Mouse (Mus musculus) urinary bladder, postnatal 4 days (tissue): ENCODE data around the gene Gm3250.
"Not testable (repeated sequence)": the region's sequence is repeated elsewhere in the genome, so short reads cannot be mapped to it uniquely, and the experiment has no call there.

Experiments
- DNase-seq, 2 experiments: peaks; one replicate each; pipeline ENCODE4 v3.0.0; 2021 to 2022; ENCODE audit warnings: low spot score in 2 of 2

Gm3250 gene

DNA sequence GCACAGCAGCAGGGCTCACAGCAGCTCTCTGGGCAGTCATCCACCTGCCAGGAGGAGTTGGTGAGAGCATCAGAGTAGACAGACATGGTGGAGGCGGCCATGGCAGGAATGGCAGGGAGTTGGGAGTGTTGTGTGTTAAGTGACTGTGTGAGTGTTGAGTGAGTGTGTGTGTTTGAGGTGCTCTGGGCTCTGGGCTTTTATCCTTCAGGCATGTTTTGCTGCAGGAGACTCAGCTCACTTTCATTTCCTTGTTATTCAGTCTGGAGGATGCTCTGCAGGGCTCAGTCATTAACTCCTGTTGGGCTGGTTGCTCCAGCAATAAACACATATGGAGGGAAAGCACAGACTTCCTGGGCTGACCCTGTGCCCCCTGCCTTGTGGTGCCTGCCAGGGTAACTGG is at the start of gene Gm3250:
Gene Gm3250, minus strand, starts transcription at position 101 of the 400 bp plus-strand sequence.
- DNase-seq = not testable (repeated sequence)

- DNase-seq = no peak
Observed at GRCm38 (mm10) chr10:77826951-77827350, 44.6 kb upstream of the Gm3250 start, which contains the start of gene Krtap10-4. Gene Krtap10-4 (minus strand): TSS chr10:77827095.

DNA sequence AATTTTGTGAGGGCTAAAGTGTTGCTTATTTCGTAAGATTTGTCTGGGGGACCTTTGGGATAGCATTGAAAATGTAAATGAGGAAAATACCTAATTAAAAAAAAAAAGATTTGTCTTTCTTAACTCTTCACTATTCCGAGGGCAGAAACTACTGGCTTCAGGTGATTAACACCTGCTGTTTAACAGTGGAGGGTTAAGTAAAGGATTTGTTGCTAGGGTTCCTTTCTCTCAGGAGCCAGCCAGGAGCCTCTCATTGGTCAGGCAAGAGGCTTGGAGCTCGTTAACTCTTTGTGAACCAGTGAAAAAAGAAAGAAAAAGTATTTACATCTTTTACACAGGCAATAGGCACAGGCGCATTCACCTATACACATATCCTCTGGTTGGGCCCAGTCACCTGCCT is 36.9 kb upstream of the Gm3250 start:
- no peak for DNase-seq

DNA sequence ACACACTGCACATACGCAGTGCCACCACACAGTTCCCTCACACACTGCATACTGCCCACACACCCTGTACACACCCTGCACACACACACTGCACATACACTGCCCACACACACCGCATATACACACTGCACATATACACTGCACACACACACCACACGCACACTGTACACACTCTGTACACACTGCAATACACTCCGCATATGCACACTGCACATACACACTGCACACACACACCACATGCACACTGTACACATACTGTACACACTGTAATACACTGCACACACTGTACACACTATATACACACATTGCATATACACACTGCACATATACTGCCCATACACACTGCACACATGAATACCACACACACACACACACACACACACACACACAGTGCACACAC is 36.2 kb upstream of the Gm3250 start:
- DNase-seq = no peak

DNA sequence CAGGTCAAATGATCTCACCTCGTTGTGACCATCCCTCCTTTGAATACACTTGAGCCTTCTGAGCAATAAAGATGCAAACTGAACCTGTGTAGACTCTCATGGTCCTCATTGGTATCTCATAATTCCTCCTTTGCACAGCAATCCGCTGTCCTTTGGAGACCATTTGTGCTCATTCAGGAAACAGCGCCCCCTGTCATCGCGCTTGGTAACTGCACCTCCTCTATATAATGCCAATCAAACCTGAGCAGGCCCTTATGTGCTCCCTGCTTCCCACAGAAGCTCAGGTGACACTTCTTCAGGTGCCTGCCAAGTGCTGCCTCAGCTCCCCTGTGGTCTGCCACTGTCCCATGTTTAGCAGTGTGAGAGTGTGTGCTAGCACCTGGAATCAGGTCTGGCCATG is 33.2 kb upstream of the Gm3250 start:
- no peak for DNase-seq

DNA sequence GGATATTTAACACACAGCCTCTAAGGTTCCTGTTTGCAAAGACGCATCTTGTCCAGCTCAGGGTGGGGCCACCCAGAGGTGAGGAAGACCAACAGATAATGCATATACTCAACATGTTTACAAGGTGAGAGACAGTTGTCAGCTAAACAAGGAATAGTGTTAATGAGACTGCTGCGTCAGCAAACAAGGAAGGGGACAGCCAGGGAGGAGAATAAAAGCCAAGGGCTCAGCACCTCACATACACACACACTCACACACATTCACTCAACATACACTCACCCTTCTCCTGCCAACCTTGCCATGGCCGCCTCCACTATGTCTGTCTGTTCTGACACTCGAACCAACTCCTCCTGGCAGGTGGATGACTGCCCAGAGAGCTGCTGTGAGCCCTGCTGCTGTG is 32.0 kb upstream of the Gm3250 start, which contains the start of gene Gm2696:
Gene Gm2696, plus strand, starts transcription at position 301 of the 400 bp plus-strand sequence.
- DNase-seq = no peak

DNA sequence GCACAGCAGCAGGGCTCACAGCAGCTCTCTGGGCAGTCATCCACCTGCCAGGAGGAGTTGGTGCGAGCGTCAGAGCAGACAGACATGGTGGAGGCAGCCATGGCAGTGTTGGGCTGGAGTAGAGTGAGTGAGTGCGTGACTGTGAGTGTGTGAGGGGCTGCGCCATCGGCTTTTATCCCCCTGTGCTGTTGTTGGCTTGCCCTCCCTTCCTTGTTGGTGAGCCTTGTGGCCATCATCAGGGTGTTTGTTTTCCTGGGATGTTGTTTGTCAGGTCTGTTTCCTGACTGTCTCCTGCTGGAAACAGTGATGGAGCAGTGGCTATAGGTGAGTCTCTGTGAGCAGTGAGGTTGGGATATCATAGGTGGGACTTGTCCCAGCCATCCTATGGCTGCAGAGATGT is 29.4 kb upstream of the Gm3250 start, which contains the start of gene Gm9507:
Gene Gm9507, minus strand, starts transcription at position 101 of the 400 bp plus-strand sequence.
- peak in 1 of 2 experiments; percentile 47 for DNase-seq

GRCm38 (mm10) chr10:77804095-77804494 is 21.8 kb upstream of the Gm3250 start:
- no peak for DNase-seq

- no peak for DNase-seq
Observed at GRCm38 (mm10) chr10:77798921-77799508, 16.7 kb upstream of the Gm3250 start, which contains the start of gene Gm19668. Gene Gm19668 (minus strand): TSS chr10:77799133.

DNA sequence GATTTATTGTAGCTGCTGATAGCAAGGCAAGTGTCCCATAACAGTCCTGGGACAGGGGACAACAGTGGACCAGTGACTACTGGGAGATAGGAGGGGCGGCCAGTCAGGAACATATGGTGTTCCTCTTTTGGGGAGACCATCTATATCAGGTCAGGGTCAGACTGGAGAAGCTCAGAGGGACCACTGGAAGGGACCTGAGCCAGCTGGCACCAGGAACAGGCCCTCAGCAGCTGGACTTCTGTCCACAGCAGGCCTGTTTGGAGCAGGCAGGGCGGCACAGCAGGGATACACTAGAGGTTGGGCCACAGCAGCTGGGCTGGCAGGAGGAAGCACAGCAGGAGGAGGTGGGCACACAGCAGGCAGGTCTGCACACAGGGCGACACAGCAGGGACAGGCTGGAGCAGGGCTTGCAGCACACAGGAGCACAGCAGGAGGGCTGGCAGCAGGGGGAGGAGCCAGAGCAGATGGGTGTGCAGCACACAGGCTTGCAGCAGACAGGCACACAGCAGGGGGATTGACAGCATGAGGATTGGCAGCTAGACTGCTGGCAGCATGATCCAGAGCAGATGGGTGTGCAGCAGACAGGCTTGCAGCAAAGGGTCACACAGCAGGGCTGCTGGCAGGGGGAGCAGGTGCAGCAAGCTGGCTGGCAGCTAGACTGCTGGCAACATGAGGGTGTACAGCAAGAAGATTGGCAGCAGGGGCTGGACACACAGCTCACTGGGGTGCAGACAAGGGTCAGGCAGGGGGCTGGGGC is 16.0 kb upstream of the Gm3250 start:
- DNase-seq = not testable (repeated sequence)

- no peak for DNase-seq
Observed at GRCm38 (mm10) chr10:77797677-77798076, 15.3 kb upstream of the Gm3250 start.

DNA sequence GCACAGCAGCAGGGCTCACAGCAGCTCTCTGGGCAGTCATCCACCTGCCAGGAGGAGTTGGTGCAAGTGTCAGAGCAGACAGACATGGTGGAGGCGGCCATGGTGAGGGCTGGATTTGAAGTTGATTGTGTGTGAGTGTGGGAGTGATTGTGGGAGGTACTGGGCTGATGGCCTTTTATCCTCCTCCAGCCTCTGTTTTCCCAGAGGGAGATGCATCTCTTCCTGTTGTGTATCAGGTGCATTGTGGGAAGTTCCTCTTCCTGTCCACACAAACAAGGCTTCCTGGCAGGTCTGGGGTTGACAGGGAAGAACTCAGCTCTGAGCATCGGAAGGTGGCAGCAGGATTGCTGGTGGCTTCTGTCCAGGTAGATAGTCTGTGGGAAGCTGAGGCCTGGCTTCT is 12.6 kb upstream of the Gm3250 start, which contains the start of gene Gm9639:
Gene Gm9639, minus strand, starts transcription at position 101 of the 400 bp plus-strand sequence.
- no peak for DNase-seq

- DNase-seq = no peak
Observed at GRCm38 (mm10) chr10:77788621-77789020, 6.3 kb upstream of the Gm3250 start.

DNA sequence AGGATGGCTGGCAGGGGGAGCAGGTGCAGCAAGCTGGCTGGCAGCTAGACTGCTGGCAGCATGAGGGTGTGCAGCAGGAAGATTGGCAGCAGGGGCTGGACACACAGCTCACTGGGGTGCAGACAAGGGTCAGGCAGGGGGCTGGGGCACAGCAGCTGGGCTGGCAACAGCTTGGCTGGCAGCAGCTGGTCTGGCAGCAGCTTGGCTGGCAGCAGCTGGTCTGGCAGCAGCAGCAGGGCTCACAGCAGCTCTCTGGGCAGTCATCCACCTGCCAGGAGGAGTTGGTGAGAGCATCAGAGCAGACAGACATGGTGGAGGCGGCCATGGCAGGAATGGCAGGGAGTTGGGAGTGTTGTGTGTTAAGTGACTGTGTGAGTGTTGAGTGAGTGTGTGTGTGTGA is 5.5 kb upstream of the Gm3250 start, which contains the start of gene Gm7137:
Gene Gm7137, minus strand, starts transcription at position 325 of the 400 bp plus-strand sequence.
- not testable (repeated sequence) for DNase-seq

DNA sequence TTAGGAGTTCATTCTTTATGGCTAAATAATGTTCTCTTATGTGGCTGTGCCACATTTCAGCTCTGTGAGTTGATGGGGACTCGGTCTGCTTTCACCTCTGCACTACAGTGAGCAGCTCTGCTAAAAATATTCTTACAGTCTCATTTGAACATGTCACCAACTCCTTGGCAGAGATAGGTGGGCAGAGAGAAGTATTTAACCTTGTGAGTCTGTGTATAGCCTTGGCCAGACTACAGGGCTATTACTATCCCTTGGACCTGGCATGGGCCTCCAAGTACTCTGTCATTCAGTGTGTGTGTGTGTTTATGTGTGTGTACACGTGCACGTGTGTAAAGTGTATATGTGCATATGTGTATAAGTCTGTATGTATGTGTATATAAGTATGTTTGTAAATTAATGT is 1.1 kb upstream of the Gm3250 start:
- not testable (repeated sequence) for DNase-seq

- DNase-seq = not testable (repeated sequence)
Observed at GRCm38 (mm10) chr10:77776844-77777243, 5.5 kb downstream of the Gm3250 start, which contains the start of gene Gm7138. Gene Gm7138 (minus strand): TSS chr10:77776944.

DNA sequence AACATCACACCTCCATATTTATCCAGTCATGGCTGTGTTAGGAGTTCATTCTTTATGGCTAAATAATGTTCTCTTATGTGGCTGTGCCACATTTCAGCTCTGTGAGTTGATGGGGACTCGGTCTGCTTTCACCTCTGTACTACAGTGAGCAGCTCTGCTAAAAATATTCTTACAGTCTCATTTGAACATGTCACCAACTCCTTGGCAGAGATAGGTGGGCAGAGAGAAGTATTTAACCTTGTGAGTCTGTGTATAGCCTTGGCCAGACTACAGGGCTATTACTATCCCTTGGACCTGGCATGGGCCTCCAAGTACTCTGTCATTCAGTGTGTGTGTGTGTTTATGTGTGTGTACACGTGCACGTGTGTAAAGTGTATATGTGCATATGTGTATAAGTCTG is 10.2 kb downstream of the Gm3250 start:
- DNase-seq = not testable (repeated sequence)

DNA sequence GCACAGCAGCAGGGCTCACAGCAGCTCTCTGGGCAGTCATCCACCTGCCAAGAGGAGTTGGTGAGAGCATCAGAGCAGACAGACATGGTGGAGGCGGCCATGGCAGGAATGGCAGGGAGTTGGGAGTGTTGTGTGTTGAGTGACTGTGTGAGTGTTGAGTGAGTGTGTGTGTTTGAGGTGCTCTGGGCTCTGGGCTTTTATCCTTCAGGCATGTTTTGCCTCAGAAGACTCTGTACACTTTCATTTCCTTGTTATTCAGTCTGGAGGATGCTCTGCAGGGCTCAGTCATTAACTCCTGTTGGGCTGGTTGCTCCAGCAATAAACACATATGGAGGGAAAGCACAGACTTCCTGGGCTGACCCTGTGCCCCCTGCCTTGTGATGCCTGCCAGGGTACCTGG is 11.1 kb downstream of the Gm3250 start, which contains the start of gene Gm3238:
Gene Gm3238, minus strand, starts transcription at position 101 of the 400 bp plus-strand sequence.
- DNase-seq = not testable (repeated sequence)

DNA sequence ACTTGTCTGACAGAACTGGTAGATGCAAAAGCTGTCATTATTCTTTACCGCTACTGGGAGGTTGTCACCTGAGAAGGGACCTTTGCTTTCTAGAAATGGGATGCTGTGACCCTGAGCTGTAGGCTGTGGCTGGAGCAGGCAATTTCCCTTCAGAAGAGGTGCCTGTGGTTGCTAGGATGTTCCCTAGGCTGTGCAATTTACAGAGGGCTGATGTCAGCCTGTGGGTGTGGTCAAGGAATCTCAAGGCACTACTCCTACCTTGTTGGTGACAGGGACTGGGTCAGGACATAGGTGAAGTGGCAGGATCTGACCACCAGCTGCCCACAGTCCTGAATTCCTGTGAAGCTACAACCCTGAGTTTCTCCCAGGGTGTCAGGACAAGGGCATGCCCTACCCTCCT is 12.6 kb downstream of the Gm3250 start:
- no peak for DNase-seq

DNA sequence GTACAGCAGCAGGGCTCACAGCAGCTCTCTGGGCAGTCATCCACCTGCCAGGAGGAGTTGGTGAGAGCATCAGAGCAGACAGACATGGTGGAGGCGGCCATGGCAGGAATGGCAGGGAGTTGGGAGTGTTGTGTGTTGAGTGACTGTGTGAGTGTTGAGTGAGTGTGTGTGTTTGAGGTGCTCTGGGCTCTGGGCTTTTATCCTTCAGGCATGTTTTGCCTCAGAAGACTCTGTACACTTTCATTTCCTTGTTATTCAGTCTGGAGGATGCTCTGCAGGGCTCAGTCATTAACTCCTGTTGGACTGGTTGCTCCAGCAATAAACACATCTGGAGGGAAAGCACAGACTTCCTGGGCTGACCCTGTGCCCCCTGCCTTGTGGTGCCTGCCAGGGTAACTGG is 22.8 kb downstream of the Gm3250 start, which contains the start of gene Gm3233:
Gene Gm3233, minus strand, starts transcription at position 101 of the 400 bp plus-strand sequence.
- not testable (repeated sequence) for DNase-seq

DNA sequence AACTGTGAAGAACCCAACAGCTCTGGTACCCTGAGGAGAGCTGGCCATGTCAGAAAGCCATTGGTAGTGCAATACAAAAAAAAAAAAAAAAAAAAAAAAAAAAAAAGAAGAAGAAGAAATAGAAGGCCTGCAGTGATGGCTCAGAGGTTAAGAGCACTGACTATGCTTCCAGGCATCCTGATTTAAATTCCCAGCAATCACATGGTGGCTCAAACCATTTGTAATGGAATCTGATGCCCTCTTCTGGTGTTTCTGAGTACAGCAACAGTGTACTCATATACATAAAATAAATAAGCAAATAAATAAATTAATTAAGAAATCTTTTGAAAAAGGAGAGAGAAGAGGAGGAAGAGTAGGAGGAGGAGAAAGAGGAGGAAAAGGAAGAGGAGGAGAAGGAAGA is 28.9 kb downstream of the Gm3250 start:
- no peak for DNase-seq

- DNase-seq = not testable (repeated sequence)
Observed at GRCm38 (mm10) chr10:77752312-77752711, 30.0 kb downstream of the Gm3250 start.
